Mouse (Mus musculus): ENCODE results near the gene Spred2. TPM values are rescaled to one million over a fixed set of nuclear protein-coding genes. Genes with fewer than 3 reads are reported as not detected.

Spred2 gene
- polyA plus RNA-seq, 1 experiment from 2014 or later = 7.0 TPM

DNA sequence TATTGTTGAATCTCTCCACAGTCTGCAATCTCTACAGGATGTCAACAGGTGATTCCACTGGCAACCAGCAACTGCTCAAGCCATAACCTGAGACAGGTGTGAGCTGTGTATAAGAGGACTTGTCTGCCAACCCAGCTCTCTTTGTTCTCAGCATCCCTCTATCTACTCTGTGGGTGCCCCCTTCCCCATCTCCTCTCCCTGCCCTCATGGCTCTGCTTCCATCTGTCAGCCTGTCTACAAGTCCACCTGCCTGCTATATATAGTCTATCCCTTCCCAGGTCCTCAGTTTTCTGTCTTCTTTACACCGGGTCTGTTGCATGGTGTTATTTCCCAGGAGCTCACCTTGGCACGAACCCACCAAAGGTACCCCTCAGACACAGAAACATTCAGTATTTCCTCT, 140.8 kb downstream of the Spred2 start:
- H3K27ac ChIP-seq (ENCODE audit: low read depth) = no peak overlapping the region
- ATAC-seq (ENCODE audit: insufficient read depth) (no peak), DNase-seq (no peak)
- no peak for TF ChIP-seq CTCF (IDR thresholded peaks at IDR 0.05; ENCODE audit: low read depth)
- no peak overlapping the region for H3K9ac ChIP-seq
- H3K4me3 ChIP-seq (ENCODE audit: low read depth, low read length) = no peak overlapping the region
- no peak overlapping the region for H3K4me2 ChIP-seq
- no peaks in the 10 kb centered on the region for H3K27me3 ChIP-seq (ENCODE audit: insufficient read depth, low read length)
- 90% methylated on average over 2 of the region's 2 CpGs for WGBS
- H3K9me3 ChIP-seq (ENCODE audit: low read depth, low read length) = no peaks in the 10 kb centered on the region
- H3K4me1 ChIP-seq (ENCODE audit: insufficient read depth) = no peaks in the 10 kb centered on the region
- peaks cover 46% of the 10 kb centered on the region for H3K36me3 ChIP-seq (ENCODE audit: insufficient read depth)

DNA sequence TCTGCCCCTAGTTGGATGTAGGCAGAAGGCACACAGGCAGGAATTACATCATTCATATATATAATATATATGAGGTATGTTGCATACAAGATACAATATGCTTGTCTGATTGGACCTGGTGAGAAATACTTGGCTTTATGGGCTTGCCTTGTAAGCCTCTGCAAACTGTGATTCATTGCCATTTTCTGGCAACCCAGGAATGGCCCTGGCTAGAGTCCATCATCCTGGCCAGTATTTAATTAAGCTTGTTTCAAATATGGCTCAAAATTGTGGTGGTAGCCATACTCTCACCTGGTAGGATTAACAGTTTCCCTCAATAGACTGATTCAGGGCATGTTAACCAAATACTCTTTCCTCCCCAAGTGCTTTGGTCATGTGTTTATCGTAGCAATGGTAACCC, 141.9 kb downstream of the Spred2 start:
- 100% methylated on average over 1 of the region's 1 CpGs for WGBS
- H3K36me3 ChIP-seq (ENCODE audit: insufficient read depth) = peaks cover 46% of the 10 kb centered on the region

GRCm38 (mm10) chr11:20067521-20067920, 143.3 kb downstream of the Spred2 start:
- Histone ChIP-seq H3K36me3 (ENCODE audit: insufficient read depth) (peaks cover 59% of the 10 kb centered on the region), H3K9ac (no peak overlapping the region), H3K9me3 (ENCODE audit: low read depth, low read length) (no peaks in the 10 kb centered on the region), H3K27me3 (ENCODE audit: insufficient read depth, low read length) (no peaks in the 10 kb centered on the region), H3K4me3 (ENCODE audit: low read depth, low read length) (no peak overlapping the region), H3K4me1 (ENCODE audit: insufficient read depth) (no peaks in the 10 kb centered on the region), H3K27ac (ENCODE audit: low read depth) (no peak overlapping the region), H3K4me2 (no peak overlapping the region)
- DNase-seq (peak; percentile 58), ATAC-seq (ENCODE audit: insufficient read depth) (no peak)
- TF ChIP-seq CTCF (IDR thresholded peaks at IDR 0.05; ENCODE audit: low read depth) = peak; percentile 28
- 38% methylated on average over 1 of the region's 1 CpGs for WGBS

More for the DNA sequence above, 141.9 kb downstream of the Spred2 start:
- Histone ChIP-seq H3K4me3 (ENCODE audit: low read depth, low read length) (no peak overlapping the region), H3K4me2 (no peak overlapping the region), H3K27ac (ENCODE audit: low read depth) (no peak overlapping the region), H3K9ac (no peak overlapping the region), H3K9me3 (ENCODE audit: low read depth, low read length) (no peaks in the 10 kb centered on the region), H3K4me1 (ENCODE audit: insufficient read depth) (no peaks in the 10 kb centered on the region), H3K27me3 (ENCODE audit: insufficient read depth, low read length) (no peaks in the 10 kb centered on the region)
- no peak for ATAC-seq (ENCODE audit: insufficient read depth)
- no peak for TF ChIP-seq CTCF (IDR thresholded peaks at IDR 0.05; ENCODE audit: low read depth)
- no peak for DNase-seq

DNA sequence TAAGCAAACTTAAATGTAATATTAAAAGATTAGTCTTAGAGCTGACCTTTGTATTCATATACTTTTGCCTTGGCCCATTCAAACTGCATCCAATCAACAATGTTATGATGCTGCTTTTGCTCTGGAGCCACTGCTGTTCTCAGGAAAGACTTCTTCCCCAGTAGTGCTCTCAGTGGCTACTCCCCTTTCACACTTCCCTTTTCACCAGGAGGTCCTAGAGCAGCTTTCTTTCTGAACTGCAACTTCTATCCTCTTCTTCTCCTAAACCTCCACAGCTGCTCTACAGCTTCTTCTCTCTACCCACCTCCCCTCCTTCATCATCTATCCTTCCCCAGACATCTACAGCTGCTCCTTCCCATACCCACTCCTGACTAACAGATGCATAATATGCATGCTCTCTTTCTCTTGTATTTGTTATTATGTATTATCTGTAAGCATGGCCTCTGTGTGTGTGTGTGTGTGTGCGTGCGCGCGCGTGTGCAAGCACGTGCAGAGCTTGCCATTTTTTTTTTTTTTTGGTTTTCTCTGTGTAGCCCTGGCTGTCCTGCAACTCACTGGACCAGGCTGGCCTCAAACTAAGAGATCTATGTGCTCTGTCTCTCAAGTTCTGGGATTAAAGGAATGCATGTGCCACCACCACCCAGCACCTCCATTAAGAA, 144.3 kb downstream of the Spred2 start:
- no peak overlapping the region for H3K4me2 ChIP-seq
- no peaks in the 10 kb centered on the region for H3K27me3 ChIP-seq (ENCODE audit: insufficient read depth, low read length)
- peaks cover 66% of the 10 kb centered on the region for H3K36me3 ChIP-seq (ENCODE audit: insufficient read depth)
- 94% methylated on average over 6 of the region's 6 CpGs for WGBS
- DNase-seq (no peak), ATAC-seq (ENCODE audit: insufficient read depth) (no peak)
- no peak overlapping the region for H3K9ac ChIP-seq
- no peak for TF ChIP-seq CTCF (IDR thresholded peaks at IDR 0.05; ENCODE audit: low read depth)
- H3K27ac ChIP-seq (ENCODE audit: low read depth) = no peak overlapping the region
- H3K9me3 ChIP-seq (ENCODE audit: low read depth, low read length) = no peaks in the 10 kb centered on the region
- no peak overlapping the region for H3K4me3 ChIP-seq (ENCODE audit: low read depth, low read length)
- no peaks in the 10 kb centered on the region for H3K4me1 ChIP-seq (ENCODE audit: insufficient read depth)

DNA sequence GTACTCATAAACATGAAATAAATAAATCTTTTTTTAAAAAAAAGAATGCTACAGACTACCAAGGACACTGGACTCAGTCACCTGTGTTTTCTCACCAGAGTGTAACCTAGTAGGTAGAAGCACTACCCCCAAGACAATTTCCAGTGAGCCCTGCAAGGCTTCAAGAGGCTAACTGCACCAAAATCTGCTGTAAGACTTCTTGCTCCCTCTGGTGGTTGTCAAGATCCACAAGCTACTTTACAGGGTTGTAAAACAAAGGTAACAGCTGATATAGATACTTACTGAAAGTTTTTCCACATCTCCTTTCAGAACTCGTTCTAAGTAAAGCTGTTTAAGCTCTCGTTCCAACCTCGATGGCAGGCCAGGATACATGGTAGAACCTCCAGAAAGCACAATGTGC, 148.0 kb downstream of the Spred2 start:
- Histone ChIP-seq H3K4me3 (ENCODE audit: low read depth, low read length) (no peak overlapping the region), H3K4me1 (ENCODE audit: insufficient read depth) (no peaks in the 10 kb centered on the region), H3K27ac (ENCODE audit: low read depth) (no peak overlapping the region), H3K4me2 (no peak overlapping the region), H3K9ac (no peak overlapping the region), H3K27me3 (ENCODE audit: insufficient read depth, low read length) (no peaks in the 10 kb centered on the region), H3K36me3 (ENCODE audit: insufficient read depth) (peaks cover 70% of the 10 kb centered on the region), H3K9me3 (ENCODE audit: low read depth, low read length) (no peaks in the 10 kb centered on the region)
- peak; percentile 81 for DNase-seq
- 65% methylated on average over 3 of the region's 3 CpGs for WGBS
- no peak for ATAC-seq (ENCODE audit: insufficient read depth)
- TF ChIP-seq CTCF (IDR thresholded peaks at IDR 0.05; ENCODE audit: low read depth) = peak; percentile 65

DNA sequence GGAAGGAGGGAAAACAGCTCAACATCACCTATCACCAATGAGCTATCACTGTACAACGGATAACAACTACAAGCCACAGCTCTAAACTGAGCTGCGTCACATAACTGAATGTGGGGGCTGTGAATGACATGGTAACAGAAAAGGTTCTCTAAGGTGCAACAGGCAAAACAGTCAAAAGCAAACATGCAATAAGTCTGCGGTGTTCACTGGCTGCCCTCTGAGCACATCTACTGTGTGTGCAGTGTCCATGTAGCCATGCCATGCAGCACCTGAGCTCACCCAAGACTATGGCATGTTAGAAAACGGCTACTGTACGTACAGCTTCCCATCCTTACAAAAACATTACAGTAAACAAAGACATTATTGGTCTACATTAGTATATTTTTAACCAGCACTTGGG, 148.7 kb downstream of the Spred2 start:
- DNase-seq (no peak), ATAC-seq (ENCODE audit: insufficient read depth) (no peak)
- Histone ChIP-seq H3K9ac (no peak overlapping the region), H3K4me3 (ENCODE audit: low read depth, low read length) (no peak overlapping the region), H3K9me3 (ENCODE audit: low read depth, low read length) (no peaks in the 10 kb centered on the region), H3K4me1 (ENCODE audit: insufficient read depth) (no peaks in the 10 kb centered on the region), H3K27ac (ENCODE audit: low read depth) (no peak overlapping the region), H3K27me3 (ENCODE audit: insufficient read depth, low read length) (no peaks in the 10 kb centered on the region), H3K36me3 (ENCODE audit: insufficient read depth) (peaks cover 76% of the 10 kb centered on the region), H3K4me2 (no peak overlapping the region)
- 89% methylated on average over 5 of the region's 5 CpGs for WGBS
- no peak for TF ChIP-seq CTCF (IDR thresholded peaks at IDR 0.05; ENCODE audit: low read depth)

Other genes starting within 250 kb of the Spred2 start
- 65.9 and 67.4 TPM in 2 replicates for gene Actr2, start 188.5 kb downstream of the Spred2 start, polyA plus RNA-seq (2014; fragmentation: Nextera tagmentation; extraction: Ambion mirVana)